Mouse (Mus musculus) MEL (cell line): ENCODE results near the gene Grap.

Experiments used
- CTCF ChIP-seq, 3 experiments: IDR thresholded peaks in 2 of 3; conservative IDR thresholded peaks in 1 of 3; 2 replicates each; pipeline ENCODE4 v1.5.1; 2011 to 2012; ENCODE audit warnings: low read length in 3 of 3, low read depth in 2 of 3, mild to moderate bottlenecking in 2 of 3, improper control_type of control experiment in 1 of 3, inconsistent platforms in 1 of 3, mixed read lengths in 1 of 3, moderate library complexity in 1 of 3; ENCODE audit not compliant: control insufficient read depth in 1 of 3, insufficient read depth in 1 of 3, poor library complexity in 1 of 3, severe bottlenecking in 1 of 3
- GABPA ChIP-seq: IDR thresholded peaks from 2 replicates; pipeline ENCODE4 v1.6.1; 2012; ENCODE audit warnings: low read depth, mild to moderate bottlenecking, inconsistent platforms, low read length, improper control_type of control experiment, moderate library complexity
- NELFE ChIP-seq: IDR thresholded peaks from 2 replicates; pipeline ENCODE4 v1.6.1; 2011; ENCODE audit warnings: low read depth, low read length, improper control_type of control experiment
- POLR2AphosphoS2 ChIP-seq: IDR thresholded peaks from 2 replicates; pipeline ENCODE4 v1.6.1; 2011; ENCODE audit warnings: low read length, improper control_type of control experiment
- SIN3A ChIP-seq: IDR thresholded peaks from 2 replicates; pipeline ENCODE4 v1.6.1; 2012; ENCODE audit warnings: low read length, improper control_type of control experiment, inconsistent platforms
- SMC3 ChIP-seq: IDR thresholded peaks from 2 replicates; pipeline ENCODE4 v1.6.1; 2011; ENCODE audit warnings: low read depth, low read length, improper control_type of control experiment
- TAL1 ChIP-seq: IDR thresholded peaks from 2 replicates; pipeline ENCODE4 v1.6.1; 2012; ENCODE audit warnings: mild to moderate bottlenecking, inconsistent platforms, low read length, moderate library complexity, mixed read lengths

- TF ChIP-seq CTCF (IDR thresholded peaks at IDR 0.05 in 2 of 3, conservative IDR thresholded peaks at IDR 0.05 in 1 of 3; ENCODE audit: control insufficient read depth in 1 of 3, insufficient read depth in 1 of 3, low read depth in 2 of 3, low read length in 3 of 3, poor library complexity in 1 of 3, severe bottlenecking in 1 of 3) = no peak
- no peak for TF ChIP-seq POLR2AphosphoS2
- TF ChIP-seq NELFE = no peak
- no peak for TF ChIP-seq GABPA
- no peak for TF ChIP-seq SMC3
- no peak for TF ChIP-seq TAL1
- TF ChIP-seq SIN3A = no peak
Measured at GRCm38 (mm10) chr11:61669492-61670490, 16.7 kb downstream of the Grap start.
